Mouse (Mus musculus): ENCODE data around the gene Rad50.

GRCm38 (mm10) chr11:53657828-53658227 is 49.3 kb downstream of the Rad50 start:
- TF ChIP-seq CTCF (IDR thresholded peaks at IDR 0.05; ENCODE audit: borderline replicate concordance, insufficient read depth, low read length) (no peak), POLR2A (IDR thresholded peaks at IDR 0.05; ENCODE audit: low read depth, low read length) (no peak)
